Mouse (Mus musculus): ENCODE measurements around the gene Skor1.

- no peak for TF ChIP-seq POLR2A (IDR thresholded peaks at IDR 0.05; ENCODE audit: borderline replicate concordance, low read depth, low read length)
- no peak for TF ChIP-seq CTCF (IDR thresholded peaks at IDR 0.05; ENCODE audit: low read depth, low read length)
Observed at GRCm38 (mm10) chr9:63124512-63124911, 24.2 kb downstream of the Skor1 start.

All from bone marrow macrophage, adult 2 months (primary cell).